Mouse (Mus musculus) B cell, adult 2 months (primary cell): Measurements from ENCODE around the gene Lonrf3.

Source experiments
- DNase-seq, 2 experiments: peaks; one replicate each; pipeline ENCODE4 v3.0.0; 2022

The Lonrf3 gene

DNA sequence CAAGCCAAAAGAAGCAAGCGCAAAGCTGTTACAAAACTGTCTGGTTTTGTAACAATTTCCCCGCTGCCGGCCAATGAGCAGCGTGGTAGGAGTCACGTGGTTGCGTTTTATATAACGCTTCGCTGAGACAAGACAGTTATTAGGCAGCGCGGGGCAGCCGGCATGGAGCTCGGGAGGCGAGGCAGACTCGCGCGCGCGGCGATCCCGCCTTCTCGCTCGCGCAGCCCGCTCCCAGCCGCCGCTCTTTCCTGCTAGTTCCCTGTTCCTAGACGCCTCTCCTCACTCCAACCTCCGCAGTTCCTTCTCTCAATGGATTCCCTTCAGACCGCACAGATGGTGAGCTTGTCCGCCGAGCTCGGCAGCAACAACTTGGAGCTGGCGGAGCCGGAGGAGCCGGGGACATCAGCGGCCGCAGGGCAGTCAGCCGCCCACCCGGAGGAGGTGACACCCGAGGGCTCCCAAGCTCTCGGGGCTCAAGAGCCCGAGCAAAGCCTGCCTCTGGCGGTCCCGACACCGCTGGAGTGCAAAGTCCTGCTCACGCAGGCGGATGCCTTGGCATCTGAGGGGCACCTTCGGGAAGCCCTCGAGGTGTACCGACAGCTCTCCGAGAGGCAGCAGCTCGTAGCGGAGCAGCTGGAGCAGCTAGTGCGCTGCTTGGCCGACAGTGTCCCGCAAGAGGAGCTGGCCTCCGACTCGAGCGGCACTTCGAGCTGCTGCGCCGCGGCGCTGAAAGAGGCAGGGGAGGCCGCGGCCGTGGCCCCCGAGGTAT lies at the start of gene Lonrf3:
Gene Lonrf3, plus strand, starts transcription at position 83 of the 769 bp plus-strand sequence.
- peak; percentile 26 to 29 for DNase-seq

DNA sequence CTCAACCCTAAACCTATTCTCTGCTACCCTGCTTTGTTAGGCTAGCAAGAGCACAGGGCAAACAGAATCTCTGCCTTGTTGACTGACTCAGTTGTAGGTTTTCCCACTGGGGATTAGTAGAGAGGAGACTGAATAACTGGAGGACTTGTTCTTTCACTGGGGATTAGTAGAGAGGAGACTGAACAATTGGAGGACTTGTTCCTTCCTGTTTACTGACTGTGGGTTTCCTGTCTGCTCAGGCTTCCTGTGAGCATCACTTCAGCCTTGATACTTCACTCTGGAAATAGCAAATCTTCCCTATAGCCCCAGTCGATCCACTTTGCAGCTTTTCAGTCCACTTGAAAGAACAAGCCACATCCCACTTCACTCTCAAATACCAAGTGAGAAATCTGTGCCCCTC lies 49.4 kb upstream of the Lonrf3 start:
- DNase-seq: no peak

DNA sequence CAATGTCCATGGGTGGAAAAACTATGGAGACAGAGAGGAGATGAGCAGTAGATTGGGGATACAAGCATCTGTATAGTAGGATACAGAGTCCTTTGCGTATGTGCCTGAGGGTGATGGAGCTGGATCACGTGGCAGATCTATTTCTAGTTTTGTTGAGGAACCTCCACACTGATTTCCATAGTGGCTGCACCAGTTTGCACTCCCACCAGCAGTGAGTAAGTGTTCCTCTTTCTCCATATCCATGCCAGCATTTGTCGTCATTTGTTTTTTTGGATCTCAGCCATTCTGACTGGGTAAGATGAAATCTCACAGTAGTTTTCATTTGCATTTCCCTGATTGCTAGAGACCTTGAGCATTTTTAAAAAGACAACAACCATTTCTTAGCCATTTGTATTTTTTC lies 16.7 kb upstream of the Lonrf3 start:
- no peak for DNase-seq

DNA sequence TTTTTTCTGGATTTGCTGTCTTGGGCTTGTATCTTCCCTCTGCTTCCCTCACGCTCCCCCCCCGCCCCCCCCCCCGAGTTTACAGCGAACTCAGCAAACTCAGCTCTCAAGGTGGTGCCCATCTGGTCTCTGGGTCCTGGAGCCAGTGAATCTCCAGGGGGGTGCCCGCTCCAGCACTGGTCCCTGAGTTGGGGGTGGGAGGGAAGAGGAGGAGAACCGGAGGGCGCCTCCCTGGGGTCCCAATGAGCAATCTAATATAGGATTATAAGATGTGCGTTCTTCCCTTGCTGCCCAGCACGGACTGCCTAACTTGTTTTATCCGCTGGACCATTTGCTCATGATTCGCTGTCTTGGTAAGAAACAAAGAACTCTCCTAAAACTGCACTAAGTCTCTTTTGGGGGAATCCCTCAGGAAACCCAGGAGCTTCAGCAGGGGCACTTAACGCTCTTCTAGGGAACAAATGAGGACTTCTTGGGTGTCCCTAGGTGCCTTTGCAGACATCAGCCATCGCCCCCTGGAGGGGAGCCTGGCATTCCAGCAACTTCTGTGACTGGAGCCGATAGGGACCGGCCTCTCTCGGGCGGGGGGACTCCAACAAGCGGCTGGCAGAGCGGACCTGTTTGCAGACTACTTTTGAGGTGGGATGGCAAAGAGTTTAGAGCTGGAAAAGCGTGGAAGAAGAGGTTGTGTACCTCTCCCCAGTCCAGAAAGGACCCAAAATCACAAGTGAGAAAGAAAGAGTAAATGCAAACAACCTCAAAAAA lies 480 bp upstream of the Lonrf3 start:
- DNase-seq: peak; percentile 5 to 15

DNA sequence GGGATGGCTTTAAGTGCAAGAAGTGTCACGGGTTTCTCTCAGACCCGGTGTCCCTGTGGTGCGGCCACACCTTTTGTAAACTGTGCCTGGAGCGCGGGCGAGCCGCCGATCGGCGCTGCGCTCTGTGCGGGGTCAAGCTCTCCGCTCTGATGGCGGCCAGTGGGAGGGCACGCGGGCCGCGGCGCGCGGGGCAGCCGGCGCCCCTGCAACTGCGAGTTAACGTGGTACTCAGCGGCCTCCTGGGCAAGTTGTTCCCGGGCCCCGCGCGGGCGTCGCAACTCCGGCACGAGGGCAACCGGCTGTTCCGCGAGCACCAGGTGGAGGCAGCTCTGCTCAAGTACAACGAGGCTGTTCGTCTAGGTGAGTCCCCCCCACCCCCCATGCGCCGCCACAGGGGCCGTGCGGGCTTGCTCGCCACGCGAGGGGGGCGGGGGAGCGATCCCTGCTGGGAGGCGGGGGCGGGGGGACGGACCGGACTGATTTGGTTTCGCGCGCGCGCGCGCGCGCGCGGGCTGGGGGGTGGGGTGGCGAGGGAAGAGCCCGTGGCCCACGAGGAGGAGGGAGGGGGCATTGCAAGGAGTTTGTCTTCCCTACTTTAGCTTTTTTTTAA lies 992 bp downstream of the Lonrf3 start:
- peak; percentile 2 to 23 for DNase-seq

DNA sequence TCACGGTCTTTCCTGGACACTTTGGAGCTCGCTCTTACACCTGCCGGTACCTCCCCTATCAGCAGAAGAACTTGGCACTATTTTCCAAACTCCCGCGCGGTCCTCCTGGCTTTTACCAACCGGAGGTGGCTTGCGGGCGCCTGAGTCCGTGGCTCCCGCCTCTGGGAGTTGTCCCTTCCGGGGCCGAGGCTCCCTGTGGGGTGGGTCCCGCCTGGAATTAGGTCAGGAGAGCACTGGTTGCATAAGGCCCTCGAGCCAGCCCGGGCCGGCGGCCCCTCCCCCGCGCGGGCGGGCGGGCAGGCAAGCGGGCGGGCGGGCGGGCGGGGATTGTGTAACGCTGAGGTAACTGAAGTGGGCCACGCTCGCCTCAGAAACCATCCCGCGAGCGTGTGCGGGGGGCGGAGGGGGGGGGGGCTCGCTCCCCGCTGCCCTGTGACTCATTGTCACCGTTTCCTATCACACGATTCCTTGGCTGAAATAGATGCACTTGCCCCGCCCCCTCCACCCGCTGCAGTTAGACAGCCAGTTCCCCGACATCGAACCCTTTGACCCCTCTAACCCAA lies 1.8 kb downstream of the Lonrf3 start:
- DNase-seq: peak; percentile 26

DNA sequence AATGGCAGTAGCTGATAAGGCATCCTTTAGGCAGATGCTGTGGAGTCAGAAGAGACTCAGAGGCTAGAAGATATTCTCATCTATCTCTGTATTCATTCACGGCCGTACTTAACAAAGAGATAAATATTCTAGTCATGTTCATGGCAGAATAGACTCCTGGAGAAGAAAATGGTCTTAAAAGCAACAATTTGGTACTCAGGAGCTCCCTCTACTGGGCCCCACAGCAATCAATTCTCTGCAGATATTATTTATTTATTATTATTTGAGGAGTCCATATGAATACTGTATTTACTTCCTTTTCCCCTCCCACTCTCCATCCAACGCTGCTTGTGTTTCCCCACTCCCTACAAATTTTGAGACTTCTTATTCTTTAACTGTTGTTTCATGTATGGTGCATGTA lies 24.3 kb downstream of the Lonrf3 start:
- peak; percentile 19 to 25 for DNase-seq

DNA sequence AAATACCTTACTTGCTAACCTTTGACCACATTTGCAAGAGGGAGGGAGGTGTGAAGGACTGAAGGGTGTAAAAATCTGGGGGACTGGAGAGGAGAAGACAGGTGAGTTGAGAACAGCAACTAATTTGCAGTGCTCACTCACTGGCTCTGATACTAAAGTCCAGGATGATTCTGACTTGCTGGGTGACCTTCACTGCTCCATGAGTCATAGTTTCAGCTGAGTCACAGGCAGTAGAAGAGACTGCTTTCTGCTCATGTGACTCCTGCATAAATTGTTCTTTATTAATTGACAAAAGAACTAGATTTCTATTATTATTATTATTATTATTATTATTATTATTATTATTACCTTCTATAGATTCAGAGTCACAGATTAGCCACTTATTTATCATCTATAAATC lies 57.2 kb downstream of the Lonrf3 start:
- DNase-seq: no peak

DNA sequence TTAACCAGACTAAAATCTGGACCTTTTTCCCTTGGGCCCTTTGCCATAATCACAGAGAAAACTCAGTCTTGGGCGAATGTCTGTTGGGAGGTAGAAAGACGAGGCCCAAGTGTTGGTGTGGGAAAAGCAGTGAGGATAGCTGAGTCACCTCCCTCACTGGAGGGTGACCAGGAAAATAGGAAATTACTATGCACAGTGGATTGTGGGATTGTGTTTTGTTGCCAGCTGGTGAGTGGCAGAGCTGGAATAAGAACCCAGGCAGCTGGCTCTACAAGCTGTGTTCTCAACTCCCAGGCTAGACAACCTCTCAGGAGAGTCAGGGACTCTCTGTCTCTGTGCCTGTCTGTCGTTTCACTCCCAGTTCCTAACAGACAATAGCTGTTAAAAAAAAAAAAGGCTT lies 61.8 kb downstream of the Lonrf3 start:
- DNase-seq: no peak

DNA sequence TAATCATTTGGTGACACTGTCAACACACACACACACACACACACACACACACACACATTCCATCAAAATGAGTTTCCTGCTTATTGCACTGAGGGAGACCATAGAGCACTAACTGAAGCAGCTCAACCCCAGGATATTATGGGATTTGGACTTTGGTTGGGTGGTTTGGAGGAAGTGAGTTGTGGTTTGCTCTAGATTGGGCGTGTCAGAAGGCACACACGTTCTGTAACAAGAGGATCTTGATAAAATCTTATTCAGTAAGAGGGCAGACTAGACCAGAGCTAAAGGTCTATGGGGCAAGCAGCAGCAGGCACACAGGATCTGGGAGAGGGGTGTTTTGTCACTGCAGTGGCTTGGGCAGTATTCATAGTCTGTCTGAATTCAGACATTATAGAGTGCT lies 62.4 kb downstream of the Lonrf3 start:
- DNase-seq: no peak

DNA sequence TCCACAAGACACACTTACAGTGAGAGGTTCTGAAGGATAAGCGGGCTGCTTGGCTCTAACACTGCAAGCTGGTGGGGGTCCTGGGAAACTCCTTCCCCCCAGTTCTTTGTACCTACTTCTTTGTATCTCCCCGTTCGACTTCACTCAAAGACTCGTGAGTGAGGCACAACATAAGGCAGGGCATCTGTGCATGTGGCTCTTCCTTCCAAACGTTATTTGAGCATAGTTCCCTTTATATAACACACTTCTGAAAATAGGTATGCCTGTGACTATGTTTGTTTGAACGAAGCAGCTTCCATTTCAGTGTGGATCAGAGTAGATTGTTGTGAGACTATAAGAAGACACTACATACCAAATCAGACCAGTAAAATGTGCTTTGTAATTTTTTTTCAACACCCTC lies 64.5 kb downstream of the Lonrf3 start:
- DNase-seq: no peak

DNA sequence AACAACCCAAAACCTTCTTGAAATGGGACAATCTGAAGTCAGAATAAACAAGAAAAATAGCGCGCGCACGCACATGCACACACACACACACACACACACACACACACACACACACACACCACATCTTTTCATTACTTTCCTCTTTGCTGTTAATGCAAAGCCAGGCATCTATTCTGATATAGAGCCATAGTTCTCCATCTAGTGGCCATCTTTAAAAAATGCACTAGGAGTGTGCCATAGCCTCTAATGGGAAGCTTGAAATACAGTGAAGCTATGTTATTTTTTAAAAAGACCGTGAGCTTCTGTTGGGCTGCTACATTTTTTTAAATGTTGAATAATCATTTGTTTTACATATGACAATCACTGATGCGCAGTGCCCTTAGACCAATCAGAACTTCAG lies 65.1 kb downstream of the Lonrf3 start:
- no peak for DNase-seq

DNA sequence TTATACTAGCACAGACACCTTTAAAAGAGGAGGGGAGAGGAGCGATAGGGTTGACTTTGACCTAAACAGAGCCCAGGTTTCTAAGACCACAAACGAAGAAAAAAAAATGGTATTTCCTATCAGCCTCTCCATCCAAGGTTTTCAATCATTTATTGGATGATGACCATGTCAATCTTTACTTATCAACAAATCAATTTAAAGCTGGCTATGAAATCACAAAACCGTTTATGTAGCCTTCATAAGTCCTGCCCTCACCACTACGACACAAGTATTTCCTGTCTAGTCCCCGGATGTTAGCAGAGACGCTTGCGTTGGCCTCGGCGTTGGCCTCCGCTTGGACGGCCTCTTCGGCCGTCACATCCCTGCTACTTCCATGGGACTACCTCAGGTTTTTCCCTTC lies 72.8 kb downstream of the Lonrf3 start, which contains the start of gene Gm6268:
Gene Gm6268, plus strand, starts transcription at position 301 of the 400 bp plus-strand sequence.
- no peak for DNase-seq

DNA sequence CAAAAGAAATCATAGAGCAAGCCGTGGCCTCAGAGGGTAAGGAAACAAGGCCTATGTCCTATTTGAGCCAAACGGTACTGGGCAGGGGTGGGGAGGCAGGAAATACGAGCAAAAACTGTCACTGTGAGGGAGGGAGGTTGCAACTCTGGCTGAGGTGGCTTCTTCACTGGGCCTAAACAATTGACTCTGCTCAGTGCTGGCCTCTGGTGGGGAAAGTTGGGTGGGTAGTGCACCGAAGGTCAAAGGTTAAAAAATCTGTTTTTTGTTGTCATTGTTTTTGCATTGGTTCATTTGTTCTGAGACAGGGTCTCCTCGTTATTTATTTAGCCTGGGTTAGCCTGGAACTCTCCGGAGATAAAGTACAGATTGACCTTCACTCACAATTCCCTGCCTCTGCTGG lies 74.2 kb downstream of the Lonrf3 start:
- peak; percentile 21 to 23 for DNase-seq
